Mouse (Mus musculus): ENCODE measurements around the gene Zfp768.

DNA sequence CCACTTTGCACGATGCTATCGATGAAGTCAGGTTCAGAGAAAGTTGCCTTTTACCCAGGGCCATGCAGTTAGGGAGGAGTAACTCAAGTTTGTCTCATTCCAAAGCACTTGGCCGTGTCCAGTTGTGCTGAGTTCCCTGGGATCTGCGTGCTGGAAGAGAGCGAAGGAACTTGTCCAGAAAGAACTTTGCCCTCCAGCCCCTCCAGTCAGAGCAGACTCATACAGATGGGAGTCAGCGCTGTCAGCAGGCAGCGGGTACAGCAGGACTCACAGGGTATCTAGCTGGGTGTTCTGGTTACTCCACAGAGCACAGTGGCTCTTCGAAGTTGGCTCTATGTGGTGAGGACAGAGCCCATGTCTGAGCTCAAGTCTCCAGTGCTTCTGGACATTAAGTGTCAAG is 19.8 kb downstream of the Zfp768 start:
- TF ChIP-seq POLR2A (IDR thresholded peaks at IDR 0.05; ENCODE audit: low read depth, low read length), result no peak
- TF ChIP-seq CTCF (IDR thresholded peaks at IDR 0.05; ENCODE audit: extremely low read depth, insufficient read length, insufficient replicate concordance, low read depth, low read length), result no peak

All from small intestine, adult 2 months (tissue).